Mouse (Mus musculus): ENCODE data around the gene Tacr2. TPM values are rescaled to one million over a fixed set of nuclear protein-coding genes. Genes with fewer than 3 reads are reported as not detected.

Tacr2 gene
- polyA plus RNA-seq, 1 experiment from 2014 or later, result 0.64 TPM

GRCm38 (mm10) chr10:62308896-62309491 is 56.8 kb downstream of the Tacr2 start:
- H3K4me3 ChIP-seq (replicated peaks), result no peak overlapping the region
- no peak for ATAC-seq (ENCODE audit: insufficient read depth, low FRiP score, low read depth)
- H3K36me3 ChIP-seq, result no peaks in the 10 kb centered on the region
- no peaks in the 10 kb centered on the region for H3K27me3 ChIP-seq (replicated peaks)
- no peak overlapping the region for H3K9ac ChIP-seq
- WGBS, result 84% methylated on average over 11 of the region's 11 CpGs
- H3K4me2 ChIP-seq, result no peak overlapping the region
- H3K4me1 ChIP-seq, result peaks cover 19% of the 10 kb centered on the region
- no peaks in the 10 kb centered on the region for H3K9me3 ChIP-seq
- H3K27ac ChIP-seq, result no peak overlapping the region

DNA sequence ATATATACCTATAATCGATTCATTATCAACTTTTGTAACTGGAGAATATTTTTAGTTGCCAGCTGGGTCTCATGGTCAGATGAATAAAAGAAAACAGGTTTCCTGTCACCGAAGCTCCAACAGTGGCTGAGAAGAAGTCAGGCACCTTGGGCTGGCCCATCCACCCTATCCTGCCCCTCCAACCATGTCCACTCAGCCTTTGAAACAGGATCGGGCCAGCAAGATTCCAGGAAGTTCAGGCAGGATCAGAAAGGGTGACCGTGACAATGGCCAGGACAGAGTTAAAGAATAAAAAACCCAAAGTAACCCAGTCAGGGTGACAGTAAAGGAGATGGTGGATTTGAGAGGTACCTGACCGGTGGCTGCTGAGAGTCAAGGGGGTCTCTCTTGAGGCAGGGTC is 57.4 kb downstream of the Tacr2 start:
- no peaks in the 10 kb centered on the region for H3K27me3 ChIP-seq (replicated peaks)
- no peak overlapping the region for H3K9ac ChIP-seq
- no peaks in the 10 kb centered on the region for H3K9me3 ChIP-seq
- H3K4me3 ChIP-seq (replicated peaks), result no peak overlapping the region
- H3K27ac ChIP-seq, result no peak overlapping the region
- H3K36me3 ChIP-seq, result no peaks in the 10 kb centered on the region
- H3K4me1 ChIP-seq, result peaks cover 23% of the 10 kb centered on the region
- H3K4me2 ChIP-seq, result no peak overlapping the region
- WGBS, result 87% methylated on average over 5 of the region's 5 CpGs
- ATAC-seq (ENCODE audit: insufficient read depth, low FRiP score, low read depth), result no peak

DNA sequence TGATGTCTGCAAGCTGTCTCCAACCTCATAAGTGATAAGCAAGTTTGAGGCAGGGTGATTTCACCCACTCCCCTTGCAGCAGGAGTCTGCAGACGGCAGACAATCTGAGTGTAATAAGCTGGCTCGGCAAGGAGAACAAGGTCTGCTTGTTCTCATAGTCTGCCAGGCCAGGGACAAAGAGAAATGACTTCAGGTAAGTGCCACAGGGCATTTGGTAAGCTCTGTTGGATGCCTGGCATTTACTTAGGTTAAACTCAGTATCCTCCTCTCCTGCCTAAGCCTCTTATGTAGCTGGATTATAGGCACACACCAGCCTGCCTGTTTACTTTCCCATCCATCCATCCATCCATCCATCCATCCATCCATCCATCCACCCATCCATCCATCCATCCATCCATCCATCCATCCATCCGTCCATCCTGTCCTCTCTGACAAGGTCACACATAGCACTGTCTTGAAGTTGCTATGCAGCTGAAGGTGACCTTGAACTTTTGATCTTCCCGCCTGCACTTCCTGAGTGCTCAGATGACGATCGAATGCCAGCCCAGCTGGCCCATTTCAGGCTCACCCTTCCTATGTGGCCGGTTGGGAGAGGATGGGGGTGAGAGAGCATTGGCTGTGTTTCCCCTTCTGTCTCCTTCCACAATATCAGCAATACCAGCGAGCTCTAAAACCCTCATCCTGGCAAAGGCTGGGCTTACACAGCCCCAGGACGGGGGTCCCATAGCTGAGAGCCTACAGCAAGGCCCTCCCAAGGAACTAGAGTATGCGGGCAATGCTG is 58.2 kb downstream of the Tacr2 start:
- no peaks in the 10 kb centered on the region for H3K27me3 ChIP-seq (replicated peaks)
- no peak for ATAC-seq (ENCODE audit: insufficient read depth, low FRiP score, low read depth)
- H3K9ac ChIP-seq, result no peak overlapping the region
- H3K4me2 ChIP-seq, result no peak overlapping the region
- H3K9me3 ChIP-seq, result no peaks in the 10 kb centered on the region
- no peak overlapping the region for H3K27ac ChIP-seq
- WGBS, result 68% methylated on average over 10 of the region's 10 CpGs
- no peak overlapping the region for H3K4me3 ChIP-seq (replicated peaks)
- peaks cover 23% of the 10 kb centered on the region for H3K4me1 ChIP-seq
- H3K36me3 ChIP-seq, result no peaks in the 10 kb centered on the region

GRCm38 (mm10) chr10:62311464-62311863 is 59.2 kb downstream of the Tacr2 start:
- Histone ChIP-seq H3K27me3 (replicated peaks) (no peaks in the 10 kb centered on the region), H3K4me1 (peaks cover 20% of the 10 kb centered on the region), H3K36me3 (no peaks in the 10 kb centered on the region), H3K9ac (no peak overlapping the region), H3K4me3 (replicated peaks) (no peak overlapping the region), H3K9me3 (no peaks in the 10 kb centered on the region), H3K4me2 (peak overlapping the region; percentile 30; the same call in 1 of the 2 replicates), H3K27ac (peak overlapping the region; percentile 46; the same call in 1 of the 2 replicates)
- ATAC-seq (ENCODE audit: insufficient read depth, low FRiP score, low read depth), result 0 out of 2 replicates have a peak, but pooled peaks have one; percentile 24
- WGBS, result 22% methylated on average over 6 of the region's 6 CpGs

DNA sequence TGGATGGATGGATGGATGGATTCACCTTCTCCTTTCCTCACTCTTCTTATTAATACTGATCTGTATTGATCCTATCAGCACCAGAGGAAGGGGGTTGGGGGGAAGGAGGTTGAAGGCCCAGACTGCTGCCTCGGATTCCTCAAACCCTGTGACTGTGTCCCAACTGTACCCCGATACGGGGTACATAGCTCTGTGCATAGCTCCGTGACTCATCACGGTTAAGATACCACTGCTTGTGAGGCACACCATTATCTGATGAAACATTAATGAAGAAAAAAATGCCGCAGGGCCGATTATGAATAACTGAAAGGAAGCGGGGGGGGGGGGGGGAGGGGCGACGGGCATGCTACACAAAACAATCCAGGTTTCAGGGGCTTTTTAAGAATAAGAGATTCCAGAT is 60.9 kb downstream of the Tacr2 start:
- WGBS, result 77% methylated on average over 10 of the region's 10 CpGs
- no peak overlapping the region for H3K4me2 ChIP-seq
- ATAC-seq (ENCODE audit: insufficient read depth, low FRiP score, low read depth), result no peak
- no peak overlapping the region for H3K4me3 ChIP-seq (replicated peaks)
- no peaks in the 10 kb centered on the region for H3K27me3 ChIP-seq (replicated peaks)
- no peaks in the 10 kb centered on the region for H3K9me3 ChIP-seq
- H3K27ac ChIP-seq, result no peak overlapping the region
- H3K36me3 ChIP-seq, result no peaks in the 10 kb centered on the region
- no peak overlapping the region for H3K9ac ChIP-seq
- peaks cover 15% of the 10 kb centered on the region for H3K4me1 ChIP-seq

DNA sequence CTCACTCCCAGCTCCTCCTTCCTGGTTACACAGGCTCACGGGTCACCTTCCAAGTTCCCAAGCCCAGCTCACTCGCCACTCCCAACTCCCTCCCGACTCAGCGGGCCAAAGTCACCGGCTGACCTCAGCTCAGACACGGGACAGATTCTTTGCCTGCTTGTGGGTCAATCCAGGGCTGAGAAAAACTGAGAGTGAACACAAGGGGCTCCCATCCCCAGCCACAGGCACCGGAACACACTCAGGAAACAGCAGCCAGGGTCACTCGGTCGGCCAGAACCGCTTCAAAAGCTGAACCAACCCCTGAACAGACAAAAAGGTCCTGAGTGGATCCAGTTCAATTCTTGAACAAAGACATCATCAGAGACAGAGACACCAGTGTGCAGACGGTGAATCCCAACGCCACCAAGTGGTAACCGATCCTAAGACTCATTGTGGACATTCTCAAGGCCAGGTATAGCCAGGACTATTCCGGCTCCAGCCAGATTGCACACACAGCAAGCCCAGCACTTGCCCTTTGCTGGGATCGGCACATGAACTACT is 61.7 kb downstream of the Tacr2 start:
- Histone ChIP-seq H3K4me3 (replicated peaks) (no peak overlapping the region), H3K9me3 (no peaks in the 10 kb centered on the region), H3K4me2 (no peak overlapping the region), H3K9ac (no peak overlapping the region), H3K27me3 (replicated peaks) (no peaks in the 10 kb centered on the region), H3K4me1 (peaks cover 15% of the 10 kb centered on the region), H3K36me3 (no peaks in the 10 kb centered on the region), H3K27ac (no peak overlapping the region)
- 51% methylated on average over 15 of the region's 15 CpGs for WGBS
- ATAC-seq (ENCODE audit: insufficient read depth, low FRiP score, low read depth), result peak; percentile 15; the same call in 1 of the 2 replicates

Other genes starting within 250 kb of the Tacr2 start
- 8.3 and 11.5 TPM in 2 replicates for gene Neurog3, start 119.3 kb upstream of the Tacr2 start, polyA plus RNA-seq (2015; fragmentation: Nextera tagmentation; extraction: Ambion mirVana)
- gene Fam241b, start 108.5 kb upstream of the Tacr2 start, polyA plus RNA-seq (2015; fragmentation: Nextera tagmentation; extraction: Ambion mirVana), result 24.2 and 27.4 TPM in 2 replicates
- gene Tspan15, start 21.2 kb upstream of the Tacr2 start, polyA plus RNA-seq (2015; fragmentation: Nextera tagmentation; extraction: Ambion mirVana), result 57.6 and 58.4 TPM in 2 replicates
- gene Hk1, start 127.5 kb downstream of the Tacr2 start, polyA plus RNA-seq (2015; fragmentation: Nextera tagmentation; extraction: Ambion mirVana), result 43.2 and 45.8 TPM in 2 replicates
- 12.8 and 18.8 TPM in 2 replicates for gene Hkdc1, start 170.1 kb downstream of the Tacr2 start, polyA plus RNA-seq (2015; fragmentation: Nextera tagmentation; extraction: Ambion mirVana)
- gene 4930507D05Rik, start 197.1 kb downstream of the Tacr2 start, polyA plus RNA-seq (2015; fragmentation: Nextera tagmentation; extraction: Ambion mirVana), result 0.43 and 0.54 TPM in 2 replicates
- 24.0 and 29.4 TPM in 2 replicates for gene Supv3l1, start 197.3 kb downstream of the Tacr2 start, polyA plus RNA-seq (2015; fragmentation: Nextera tagmentation; extraction: Ambion mirVana)
- 73.5 and 82.6 TPM in 2 replicates for gene Vps26a, start 234.4 kb downstream of the Tacr2 start, polyA plus RNA-seq (2015; fragmentation: Nextera tagmentation; extraction: Ambion mirVana)